Mouse (Mus musculus) large intestine, adult 2 months (tissue): ENCODE results near the gene Ccdc85a. TPM values are rescaled to one million over a fixed set of nuclear protein-coding genes. Genes with fewer than 3 reads are reported as not detected.
A peak's percentile ranks its signal among the peaks of the same experiment; 100 is the strongest.

Experiments used
- DNase-seq: peaks from one replicate; pipeline ENCODE4 v3.0.0-alpha.2; 2012; ENCODE audit warnings: low read depth, low spot score
- WGBS: fragments of 180-500 bp; shearing (Covaris S2); methylation state at CpG from one replicate; pipeline ENCODE4 v1.1.7; 2018; 5-methylcytosine and 5-hydroxymethylcytosine counted together
- polyA plus RNA-seq: library from polyadenylated mRNA; depleted of rRNA; stranded (reverse); fragments of >200 nt; gene quantifications from 2 replicates; pipeline ENCODE4 v1.2.3, GENCODE M21; 2012; rRNA removed

The Ccdc85a gene
- 0.07 and 0.30 TPM in 2 replicates for polyA plus RNA-seq

DNA sequence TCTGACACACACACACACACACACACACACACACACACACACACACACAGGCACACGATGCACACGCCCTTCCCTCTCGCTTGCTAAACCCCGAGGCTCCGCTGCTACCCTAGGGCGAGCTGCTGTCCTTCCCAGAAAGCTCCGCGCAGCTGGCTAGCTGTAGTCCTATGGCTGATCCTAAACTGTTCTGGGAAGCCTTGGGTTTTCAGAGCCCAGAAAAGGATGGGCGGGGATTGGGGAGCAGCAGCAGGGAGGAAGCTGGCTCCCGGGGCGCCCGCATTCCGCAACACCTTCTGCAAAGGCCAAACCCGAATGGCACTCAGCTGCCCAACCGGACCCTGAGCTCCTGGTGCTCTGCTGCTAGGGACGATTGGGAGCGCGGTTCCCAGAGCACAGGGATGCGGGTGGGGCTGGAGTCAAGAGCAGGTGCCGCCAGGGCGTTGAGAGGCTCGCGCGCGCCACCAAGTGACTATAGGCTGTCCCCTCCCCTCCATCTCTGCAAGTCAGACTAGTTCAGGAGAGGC is at the start of gene Ccdc85a:
Gene Ccdc85a (minus strand): TSS at position 414 of the 524 bp plus-strand sequence.
- WGBS = under 1% methylated on average over 25 of the region's 25 CpGs
- peak; percentile 2 for DNase-seq

- WGBS = 36% methylated on average over 1 of the region's 1 CpGs
- no peak for DNase-seq
Measured at GRCm38 (mm10) chr11:28633571-28634125, 49.5 kb upstream of the Ccdc85a start.

DNA sequence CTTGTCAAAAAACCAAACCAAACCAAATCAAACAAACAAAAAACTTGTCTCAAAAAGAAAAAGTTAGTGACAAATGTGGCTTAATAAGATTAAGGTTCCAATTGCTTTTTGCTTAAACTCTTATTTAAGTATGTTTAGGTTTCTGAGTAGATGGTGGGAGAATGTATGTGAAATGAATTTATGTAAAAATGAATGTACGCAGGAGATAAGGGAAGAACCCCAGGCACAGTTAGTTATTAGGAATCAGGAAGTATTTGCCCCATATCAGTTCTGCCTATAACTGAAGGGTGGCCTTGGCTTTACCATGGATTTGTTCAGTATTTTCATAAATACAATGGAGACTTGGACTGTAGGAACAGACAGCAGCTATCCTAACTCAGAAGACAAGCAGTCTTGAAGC is 49.0 kb upstream of the Ccdc85a start:
- DNase-seq = no peak
- WGBS = 96% methylated on average over 1 of the region's 1 CpGs

DNA sequence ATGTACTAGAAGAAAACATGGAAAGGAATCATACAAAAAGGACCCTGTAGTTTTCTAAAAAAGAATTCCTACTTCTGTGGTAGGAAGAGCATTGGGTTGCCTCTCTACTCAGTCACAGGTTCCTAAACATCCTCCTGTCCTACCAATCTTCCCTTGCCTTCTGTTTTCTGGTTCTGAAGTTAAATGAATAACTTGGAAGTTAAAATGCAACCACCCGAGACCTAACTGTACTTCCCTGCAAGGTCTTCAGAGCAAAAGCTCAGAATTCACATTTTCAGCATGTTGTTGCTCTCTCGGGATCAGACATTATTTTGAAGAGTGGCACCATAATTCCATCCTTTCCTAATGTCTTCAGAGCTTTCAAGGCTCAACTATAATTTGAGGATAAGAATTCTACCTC is 46.6 kb upstream of the Ccdc85a start:
- no peak for DNase-seq
- WGBS = 62% methylated on average over 2 of the region's 2 CpGs

DNA sequence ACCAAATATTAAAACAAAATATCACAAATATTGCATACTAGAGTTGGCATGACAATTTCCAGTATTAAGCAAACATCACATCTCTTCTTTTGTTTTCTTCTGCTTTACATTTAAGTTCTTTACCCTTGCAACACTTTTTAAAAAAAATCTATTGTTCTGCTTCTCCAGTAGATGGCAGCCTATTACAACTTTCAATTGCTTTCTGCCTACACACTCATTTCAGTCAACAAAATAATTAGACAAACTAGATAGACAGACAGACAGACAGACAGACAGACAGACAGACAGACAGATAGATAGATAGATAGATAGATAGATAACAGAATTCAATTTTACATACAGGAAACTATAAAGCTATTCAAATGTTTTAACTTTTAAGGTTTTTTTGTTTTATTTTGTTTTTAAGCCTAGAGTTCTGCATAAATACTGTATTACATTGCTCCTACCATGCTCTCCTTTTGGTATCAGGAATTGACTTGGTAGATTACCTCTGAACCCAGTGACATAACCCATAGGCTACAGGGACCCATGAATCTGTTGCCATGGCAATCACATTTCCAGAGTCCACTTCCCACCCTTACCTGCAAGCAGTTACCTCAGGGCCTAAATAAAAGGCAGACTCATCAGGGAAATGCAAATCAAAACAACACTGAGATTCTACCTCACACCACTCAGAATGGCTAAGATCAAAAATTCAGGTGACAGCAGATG is 26.8 kb upstream of the Ccdc85a start:
- DNase-seq = no peak

DNA sequence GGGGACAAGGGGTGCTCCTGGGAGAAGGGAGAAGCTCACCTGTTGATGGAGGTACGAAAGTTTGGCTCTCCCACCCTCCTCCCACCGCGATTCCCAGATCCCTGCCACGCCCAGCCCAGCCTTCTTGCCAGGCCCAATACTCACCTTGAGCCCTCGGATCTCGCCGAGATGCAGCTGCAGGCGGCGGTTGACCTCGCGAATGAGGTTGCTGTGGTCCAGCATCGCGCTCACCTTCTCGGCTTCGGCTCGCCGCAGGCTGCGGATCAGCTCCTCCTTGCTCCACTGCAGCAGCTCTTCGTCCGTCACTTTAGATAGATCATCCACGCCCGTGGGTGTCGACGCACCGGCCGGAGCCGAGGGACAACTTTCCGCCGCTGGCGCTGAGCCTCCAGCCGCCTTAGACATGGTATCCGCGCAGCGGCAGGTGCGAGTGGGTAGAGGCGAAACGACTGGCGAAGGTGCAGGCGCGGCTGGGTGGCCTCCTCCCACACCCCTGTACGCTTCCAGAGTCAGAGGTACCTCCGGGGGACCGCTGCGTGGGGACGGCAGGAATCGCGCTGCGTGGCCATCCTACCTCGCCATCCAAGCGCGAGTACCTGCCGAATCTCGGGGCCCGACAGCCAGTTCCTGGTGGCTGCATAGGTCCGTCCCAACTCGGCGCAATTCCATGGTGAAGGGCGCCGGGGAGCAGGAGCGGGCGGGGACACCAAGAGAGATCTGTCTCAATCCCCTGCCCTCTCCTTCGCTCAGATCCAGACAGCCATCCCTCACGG is 800 bp downstream of the Ccdc85a start:
- no peak for DNase-seq

DNA sequence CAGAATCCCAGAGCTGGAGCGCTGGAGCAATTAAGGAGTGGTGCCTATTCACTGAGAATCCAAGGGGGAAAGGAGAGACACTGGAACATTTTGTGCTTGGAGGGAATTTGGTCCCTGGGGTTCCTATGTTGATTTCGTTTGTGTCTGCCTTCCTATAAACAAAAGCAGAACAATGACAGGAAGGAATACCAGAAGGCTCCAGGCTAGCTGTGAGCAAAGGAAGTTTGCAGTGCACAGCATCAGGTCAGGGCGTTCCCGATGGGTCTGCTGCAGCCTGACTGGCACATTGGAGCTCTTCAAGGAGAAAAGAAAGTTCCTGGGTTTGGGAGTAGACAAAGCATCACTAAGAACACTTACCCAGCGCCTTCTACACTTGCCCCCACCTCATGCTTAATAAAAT is 1.9 kb downstream of the Ccdc85a start:
- DNase-seq = no peak

More for the DNA sequence above, 800 bp downstream of the Ccdc85a start:
- 1% methylated on average over 63 of the region's 63 CpGs for WGBS

GRCm38 (mm10) chr11:28572423-28572822 is 11.7 kb downstream of the Ccdc85a start:
- 82% methylated on average over 1 of the region's 1 CpGs for WGBS
- no peak for DNase-seq

More for the DNA sequence above, 1.9 kb downstream of the Ccdc85a start:
- WGBS = 28% methylated on average over 5 of the region's 5 CpGs

- no peak for DNase-seq
Measured at GRCm38 (mm10) chr11:28556420-28556819, 27.7 kb downstream of the Ccdc85a start.

DNA sequence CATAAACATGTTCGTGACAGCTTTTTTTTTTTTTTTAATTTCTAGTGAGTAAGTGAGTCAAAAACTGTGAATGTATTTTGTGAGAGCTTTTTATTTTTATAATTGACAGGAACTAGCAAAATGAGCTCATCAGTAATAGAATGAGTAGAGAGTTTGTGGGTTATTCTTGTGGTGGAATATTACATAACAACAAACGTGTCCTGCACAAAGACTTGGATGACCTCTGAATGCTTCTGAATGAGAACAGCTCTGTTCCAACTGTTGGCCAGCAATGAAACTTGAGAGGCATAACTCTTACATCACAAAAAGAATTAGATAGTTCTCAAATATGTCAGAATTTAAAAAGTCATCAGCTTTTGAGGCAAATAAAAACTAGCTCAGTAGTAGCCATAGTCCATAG is 40.7 kb downstream of the Ccdc85a start:
- WGBS = 83% methylated on average over 2 of the region's 2 CpGs

DNA sequence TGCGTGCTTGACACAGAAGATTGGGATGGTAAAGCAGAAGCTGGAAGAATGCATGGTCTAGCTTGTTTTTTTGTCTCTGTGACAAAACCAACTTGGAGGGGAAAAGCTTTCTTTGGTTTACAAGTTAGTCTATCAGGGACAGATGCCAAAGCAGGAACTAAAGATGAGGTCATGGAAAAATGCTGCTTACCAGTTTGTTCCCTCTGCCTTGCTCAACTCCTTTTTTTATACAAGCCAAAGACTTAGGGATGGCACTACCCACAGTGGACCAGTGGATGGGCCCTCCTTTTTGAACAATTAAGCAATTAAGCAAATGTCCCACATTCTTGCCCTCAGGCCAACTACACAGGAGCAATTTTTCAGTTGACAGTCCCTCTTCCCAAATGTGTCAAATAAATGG is 42.8 kb downstream of the Ccdc85a start:
- WGBS = 90% methylated on average over 1 of the region's 1 CpGs

More for the DNA sequence above, 40.7 kb downstream of the Ccdc85a start:
- DNase-seq = no peak

DNA sequence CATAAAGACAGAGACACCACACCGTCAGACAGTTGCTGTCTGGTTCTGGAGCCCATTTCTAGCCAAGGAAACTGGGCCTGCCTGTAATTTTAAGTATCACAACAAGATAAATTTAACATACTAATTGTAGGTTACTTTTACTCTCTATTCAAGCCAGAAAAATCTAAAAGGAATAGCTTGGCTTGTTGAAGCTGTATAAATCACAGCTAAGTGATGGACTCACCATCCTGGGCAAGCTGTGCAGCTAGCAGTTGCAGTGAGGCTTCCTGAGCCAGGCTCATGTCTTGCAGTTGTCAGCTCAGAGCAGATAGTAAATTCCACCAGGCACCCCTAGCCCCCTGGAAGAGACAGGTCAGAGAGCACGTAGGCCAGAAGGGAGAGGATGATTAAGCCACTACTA is 50.8 kb downstream of the Ccdc85a start:
- WGBS = 74% methylated on average over 2 of the region's 2 CpGs
- no peak for DNase-seq

More for the DNA sequence above, 42.8 kb downstream of the Ccdc85a start:
- DNase-seq = no peak

- no peak for DNase-seq
Measured at GRCm38 (mm10) chr11:28501190-28501589, 82.9 kb downstream of the Ccdc85a start.

DNA sequence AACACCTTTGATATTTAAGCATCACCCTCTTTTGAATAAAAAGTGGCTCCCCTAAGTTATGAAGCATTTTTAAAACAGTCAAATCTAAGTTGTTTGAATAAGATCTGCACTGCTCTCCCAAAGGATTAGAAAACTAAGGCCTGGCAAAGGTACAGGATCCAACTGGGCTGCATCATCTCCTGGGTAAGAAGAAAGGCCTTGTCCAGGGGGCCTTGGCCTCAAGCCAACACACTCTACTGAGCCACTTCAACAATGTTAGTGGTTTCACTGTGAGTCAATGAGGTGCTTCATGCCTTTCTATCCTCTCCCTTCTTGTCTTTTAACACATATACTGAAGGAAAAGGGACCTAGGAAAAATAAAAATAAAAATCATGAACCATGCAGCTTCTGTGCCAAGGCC is 87.1 kb downstream of the Ccdc85a start:
- no peak for DNase-seq

GRCm38 (mm10) chr11:28493362-28493761 is 90.8 kb downstream of the Ccdc85a start:
- DNase-seq = no peak

GRCm38 (mm10) chr11:28491330-28491729 is 92.8 kb downstream of the Ccdc85a start:
- 83% methylated on average over 1 of the region's 1 CpGs for WGBS
- no peak for DNase-seq

DNA sequence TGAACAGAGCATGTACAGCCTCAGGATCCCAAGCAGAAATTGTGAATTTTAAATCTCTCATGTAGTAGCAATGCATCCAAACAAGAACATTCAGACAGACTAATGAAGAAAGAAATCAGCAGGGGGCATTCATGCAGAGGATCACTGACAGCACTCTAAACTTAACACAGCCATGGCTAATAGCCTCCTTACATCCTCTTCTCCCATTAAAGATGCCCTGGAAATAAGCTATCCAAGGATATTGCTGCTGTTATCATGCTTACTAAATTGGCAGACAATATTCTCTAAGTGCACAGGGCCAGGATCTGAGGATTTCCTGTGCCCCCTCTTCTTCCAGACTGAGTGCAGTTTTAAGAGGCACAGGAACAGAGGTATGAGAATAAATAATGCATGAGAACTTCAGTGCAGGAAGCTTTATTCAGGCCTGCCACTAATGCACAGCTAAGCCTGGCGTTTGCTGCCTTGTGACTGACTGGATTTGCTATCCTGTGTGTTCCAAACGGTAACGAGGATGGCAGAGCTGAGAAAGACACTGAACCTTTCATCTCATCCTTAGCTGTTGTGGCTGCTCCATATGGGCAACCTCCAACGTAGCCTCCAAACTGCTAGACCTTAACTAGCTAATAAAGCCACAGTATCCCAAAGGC is 99.9 kb downstream of the Ccdc85a start:
- DNase-seq = no peak
- 50% methylated on average over 4 of the region's 4 CpGs for WGBS

DNA sequence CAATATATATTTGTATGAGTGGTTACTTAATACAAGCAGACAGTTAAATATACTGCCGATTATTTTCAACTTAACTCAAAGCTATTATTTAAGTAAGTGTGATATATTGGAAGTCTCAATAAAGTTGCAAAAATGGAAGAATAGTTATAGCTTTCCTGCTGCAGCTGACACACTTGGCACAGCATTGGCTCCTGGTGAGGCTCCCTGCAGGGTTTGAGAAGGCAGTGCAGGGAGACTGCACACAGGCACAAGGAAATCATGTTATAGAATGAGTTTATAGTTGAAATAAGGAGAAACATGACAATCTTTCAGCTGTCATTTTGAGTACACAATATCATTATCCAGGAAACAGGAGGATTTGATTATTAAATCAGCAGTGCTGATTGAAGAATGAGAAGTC is 107.0 kb downstream of the Ccdc85a start:
- no peak for DNase-seq
- 84% methylated on average over 1 of the region's 1 CpGs for WGBS

- no peak for DNase-seq
Measured at GRCm38 (mm10) chr11:28465726-28466125, 118.4 kb downstream of the Ccdc85a start.

GRCm38 (mm10) chr11:28464926-28465325 is 119.2 kb downstream of the Ccdc85a start:
- no peak for DNase-seq
- WGBS = 88% methylated on average over 1 of the region's 1 CpGs
